Mouse (Mus musculus): Measurements from ENCODE around the gene Cdk5.

- TF ChIP-seq CTCF (IDR thresholded peaks at IDR 0.05; ENCODE audit: low read depth): no peak
- no peak for TF ChIP-seq EP300 (IDR thresholded peaks at IDR 0.05; ENCODE audit: low read depth)
Measured at GRCm38 (mm10) chr5:24420381-24420780, 2.9 kb downstream of the Cdk5 start.

Measured in heart, postnatal 0 days (tissue).